Mouse (Mus musculus): ENCODE measurements around the gene Slu7. TPM values are rescaled to one million over a fixed set of nuclear protein-coding genes. Genes with fewer than 3 reads are reported as not detected.
A peak's percentile ranks its signal among the peaks of the same experiment; 100 is the strongest.

The Slu7 gene
- polyA plus RNA-seq, 1 experiment from 2014 or later: 68.2 TPM

DNA sequence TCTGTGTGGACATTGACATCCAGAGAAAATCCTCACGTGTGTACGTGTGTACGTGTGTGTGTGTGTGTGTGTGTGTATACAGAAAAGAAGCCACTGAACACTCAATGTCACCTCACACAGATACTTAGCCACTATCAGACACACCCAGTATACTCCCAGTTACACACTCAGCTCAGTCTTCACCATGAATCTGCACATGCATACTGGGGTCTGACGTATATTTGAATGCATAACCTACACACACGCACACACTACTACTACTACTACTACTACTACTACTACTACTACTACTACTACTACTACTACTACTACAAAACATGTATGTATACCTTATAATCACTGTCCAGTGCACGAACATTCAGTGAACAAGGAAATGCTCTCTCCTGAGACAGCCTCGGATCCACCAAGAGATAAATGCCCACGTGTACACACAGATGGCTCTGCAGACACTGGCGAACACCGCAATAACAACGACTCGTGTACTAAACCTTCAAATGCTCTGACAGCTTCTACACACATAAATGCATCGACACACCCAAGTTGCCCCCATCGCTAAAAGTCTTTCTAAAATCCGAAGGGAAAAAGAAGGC lies 40.2 kb downstream of the Slu7 start:
- Histone ChIP-seq H3K9ac (peak overlapping the region; percentile 65), H3K36me3 (no peaks in the 10 kb centered on the region), H3K27me3 (0 out of 2 replicates have a peak, but pooled peaks cover 6% of the 10 kb centered on the region), H3K9me3 (no peaks in the 10 kb centered on the region), H3K4me2 (peak overlapping the region; percentile 65), H3K27ac (replicated peaks) (0 out of 2 replicates have a peak overlapping the region, but pooled peaks have one; percentile 18), H3K4me3 (peak overlapping the region; percentile 36), H3K4me1 (replicated peaks) (peaks cover 12% of the 10 kb centered on the region; the same call in 1 of the 2 replicates)
- WGBS: 49% methylated on average over 15 of the region's 15 CpGs
- ATAC-seq (ENCODE audit: low read depth): 0 out of 2 replicates have a peak, but pooled peaks have one; percentile 54

GRCm38 (mm10) chr11:43474225-43474774 lies 40.8 kb downstream of the Slu7 start, which contains the start of gene C1qtnf2:
TSS of gene C1qtnf2 (plus strand) at chr11:43474276.
- 6% methylated on average over 24 of the region's 24 CpGs for WGBS
- Histone ChIP-seq H3K36me3 (no peaks in the 10 kb centered on the region), H3K27ac (replicated peaks) (0 out of 2 replicates have a peak within 1 kb of the TSS, but pooled peaks have one; percentile 18), H3K4me1 (replicated peaks) (peaks cover 12% of the 10 kb centered on the region; the same call in 1 of the 2 replicates), H3K9me3 (no peaks in the 10 kb centered on the region), H3K4me3 (peak within 1 kb of the TSS; percentile 36), H3K4me2 (peak within 1 kb of the TSS; percentile 65), H3K9ac (peak within 1 kb of the TSS; percentile 65), H3K27me3 (0 out of 2 replicates have a peak, but pooled peaks cover 6% of the 10 kb centered on the region)
- peak; percentile 76 for ATAC-seq (ENCODE audit: low read depth)

- H3K9me3 ChIP-seq: no peaks in the 10 kb centered on the region
These were observed 45.8 kb downstream of the Slu7 start for GRCm38 (mm10) chr11:43479376-43479775.

DNA sequence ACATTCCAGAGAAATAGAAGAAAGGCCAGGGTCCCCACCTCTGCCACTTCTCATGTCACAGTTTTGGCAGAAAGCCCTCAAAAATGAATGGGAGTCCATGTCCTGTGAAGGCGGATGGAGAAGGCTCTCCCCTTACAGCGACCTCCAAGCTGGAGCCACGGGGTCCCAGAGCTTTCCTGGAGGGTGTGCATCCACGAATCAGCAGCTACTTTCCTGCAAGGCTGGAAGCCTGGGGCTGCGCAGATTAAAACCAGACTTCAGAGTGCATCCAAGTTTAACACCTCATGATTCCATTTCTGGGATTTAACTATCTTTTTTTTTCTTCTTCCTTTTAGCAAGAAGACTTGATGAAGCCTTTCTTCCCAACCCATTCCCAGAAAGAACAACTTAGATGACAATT lies 47.0 kb downstream of the Slu7 start:
- no peaks in the 10 kb centered on the region for H3K36me3 ChIP-seq
- no peaks in the 10 kb centered on the region for H3K9me3 ChIP-seq
- 0 out of 2 replicates have a peak, but pooled peaks cover under 1% of the 10 kb centered on the region for H3K27me3 ChIP-seq
- H3K4me1 ChIP-seq (replicated peaks): peaks cover 12% of the 10 kb centered on the region
- H3K4me3 ChIP-seq: no peak overlapping the region
- no peak overlapping the region for H3K4me2 ChIP-seq
- WGBS: 59% methylated on average over 5 of the region's 5 CpGs
- no peak overlapping the region for H3K27ac ChIP-seq (replicated peaks)
- ATAC-seq (ENCODE audit: low read depth): no peak
- H3K9ac ChIP-seq: no peak overlapping the region

More at GRCm38 (mm10) chr11:43479376-43479775, 45.8 kb downstream of the Slu7 start:
- 94% methylated on average over 3 of the region's 3 CpGs for WGBS
- H3K27me3 ChIP-seq: 0 out of 2 replicates have a peak, but pooled peaks cover 6% of the 10 kb centered on the region
- no peak for ATAC-seq (ENCODE audit: low read depth)
- no peak overlapping the region for H3K4me2 ChIP-seq
- peaks cover 10% of the 10 kb centered on the region for H3K4me1 ChIP-seq (replicated peaks)
- H3K4me3 ChIP-seq: no peak overlapping the region
- no peaks in the 10 kb centered on the region for H3K36me3 ChIP-seq
- no peak overlapping the region for H3K27ac ChIP-seq (replicated peaks)
- H3K9ac ChIP-seq: no peak overlapping the region

DNA sequence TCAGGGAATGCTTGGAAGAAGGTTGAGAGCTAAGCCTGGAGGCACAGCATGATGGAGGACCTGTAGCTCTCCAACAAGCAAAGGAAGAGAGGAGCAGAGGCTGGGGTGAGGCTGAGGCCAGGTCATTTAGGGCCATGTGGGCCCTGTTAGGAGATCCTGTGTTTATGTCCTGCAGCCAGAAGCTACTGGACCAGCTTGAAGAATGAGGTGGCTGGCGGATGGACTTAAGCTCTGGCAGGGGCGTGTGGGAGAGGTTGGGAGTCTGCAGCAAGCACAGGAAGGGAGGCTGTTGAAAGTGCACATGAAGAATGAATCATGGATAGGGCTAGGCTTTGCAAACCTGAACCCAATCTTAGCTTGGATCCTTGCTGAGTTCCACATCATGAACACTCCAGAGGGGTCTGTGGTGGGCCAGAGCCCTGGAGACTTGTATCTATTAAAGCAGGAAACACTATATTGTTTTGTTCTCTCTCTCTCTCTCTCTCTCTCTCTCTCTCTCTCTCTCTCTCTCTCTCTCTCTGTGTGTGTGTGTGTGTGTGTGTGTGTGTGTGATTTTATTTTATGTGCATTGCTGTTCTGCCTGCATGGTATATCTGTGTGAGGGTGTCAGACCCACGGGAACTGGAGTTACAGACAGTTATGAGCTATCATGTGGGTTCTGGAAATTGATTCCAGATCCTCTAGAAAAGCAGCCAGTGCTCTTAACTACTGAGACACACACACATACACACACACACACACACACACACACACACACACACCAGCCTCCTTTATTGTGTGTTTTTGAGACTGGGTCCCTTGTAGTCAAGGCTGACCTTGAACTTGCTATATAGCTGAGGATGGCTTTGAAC lies 48.4 kb downstream of the Slu7 start:
- no peaks in the 10 kb centered on the region for H3K9me3 ChIP-seq
- no peaks in the 10 kb centered on the region for H3K36me3 ChIP-seq
- no peak for ATAC-seq (ENCODE audit: low read depth)
- no peak overlapping the region for H3K9ac ChIP-seq
- no peak overlapping the region for H3K4me3 ChIP-seq
- H3K27me3 ChIP-seq: no peaks in the 10 kb centered on the region
- H3K4me2 ChIP-seq: no peak overlapping the region
- 65% methylated on average over 3 of the region's 3 CpGs for WGBS
- peaks cover 12% of the 10 kb centered on the region for H3K4me1 ChIP-seq (replicated peaks)
- H3K27ac ChIP-seq (replicated peaks): no peak overlapping the region

DNA sequence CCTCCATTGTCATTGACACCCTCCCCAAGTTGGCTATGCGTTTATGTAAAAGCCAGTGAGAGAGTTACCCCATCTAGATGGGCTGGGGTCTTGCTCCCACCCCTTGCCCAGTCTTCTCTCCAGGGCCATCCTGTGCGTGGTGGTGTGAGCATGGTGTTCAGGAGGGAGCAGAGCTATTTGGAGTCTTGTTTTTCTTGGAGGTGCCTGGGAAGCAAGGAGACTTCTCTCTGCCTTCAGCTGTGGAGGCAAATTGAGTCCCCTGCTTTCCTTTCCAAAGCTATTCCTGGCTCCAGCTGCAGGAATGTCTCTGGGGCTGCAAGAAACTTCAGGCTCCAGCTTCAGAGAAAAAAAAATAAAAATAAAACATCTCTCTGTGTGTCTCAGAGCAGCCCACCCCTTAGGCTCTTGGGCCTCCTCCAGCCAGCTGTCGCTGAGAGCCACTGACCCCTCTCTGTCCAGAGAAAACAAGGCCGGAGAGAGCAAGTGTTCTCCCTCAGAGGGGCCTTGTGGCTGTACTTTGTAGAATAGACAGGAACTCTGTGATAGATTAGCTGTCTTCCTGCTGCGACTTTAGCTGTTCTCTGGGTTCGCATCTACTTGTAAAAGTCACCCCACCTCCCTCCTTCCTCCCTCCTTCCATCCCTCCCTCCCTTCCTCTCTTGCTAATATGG lies 49.7 kb downstream of the Slu7 start:
- ATAC-seq (ENCODE audit: low read depth): no peak
- Histone ChIP-seq H3K4me1 (replicated peaks) (peaks cover 12% of the 10 kb centered on the region), H3K27me3 (no peaks in the 10 kb centered on the region), H3K9ac (no peak overlapping the region), H3K4me3 (no peak overlapping the region), H3K9me3 (no peaks in the 10 kb centered on the region), H3K27ac (replicated peaks) (peak overlapping the region; percentile 42; the same call in 1 of the 2 replicates), H3K4me2 (no peak overlapping the region), H3K36me3 (no peaks in the 10 kb centered on the region)
- 45% methylated on average over 6 of the region's 6 CpGs for WGBS

- peaks cover 12% of the 10 kb centered on the region for H3K4me1 ChIP-seq (replicated peaks)
- no peak overlapping the region for H3K4me3 ChIP-seq
- no peak overlapping the region for H3K4me2 ChIP-seq
- WGBS: 81% methylated on average over 4 of the region's 4 CpGs
- H3K9me3 ChIP-seq: no peaks in the 10 kb centered on the region
- no peaks in the 10 kb centered on the region for H3K27me3 ChIP-seq
- no peak overlapping the region for H3K9ac ChIP-seq
- ATAC-seq (ENCODE audit: low read depth): no peak
- H3K36me3 ChIP-seq: no peaks in the 10 kb centered on the region
- 0 out of 2 replicates have a peak overlapping the region, but pooled peaks have one; percentile 13 for H3K27ac ChIP-seq (replicated peaks)
These were observed 50.5 kb downstream of the Slu7 start for GRCm38 (mm10) chr11:43484057-43484456.

GRCm38 (mm10) chr11:43484652-43485051 lies 51.1 kb downstream of the Slu7 start:
- Histone ChIP-seq H3K4me2 (no peak overlapping the region), H3K36me3 (no peaks in the 10 kb centered on the region), H3K9me3 (no peaks in the 10 kb centered on the region), H3K9ac (no peak overlapping the region), H3K27me3 (no peaks in the 10 kb centered on the region), H3K4me1 (replicated peaks) (peaks cover 12% of the 10 kb centered on the region), H3K4me3 (no peak overlapping the region), H3K27ac (replicated peaks) (no peak overlapping the region)
- no peak for ATAC-seq (ENCODE audit: low read depth)
- 46% methylated on average over 11 of the region's 11 CpGs for WGBS

DNA sequence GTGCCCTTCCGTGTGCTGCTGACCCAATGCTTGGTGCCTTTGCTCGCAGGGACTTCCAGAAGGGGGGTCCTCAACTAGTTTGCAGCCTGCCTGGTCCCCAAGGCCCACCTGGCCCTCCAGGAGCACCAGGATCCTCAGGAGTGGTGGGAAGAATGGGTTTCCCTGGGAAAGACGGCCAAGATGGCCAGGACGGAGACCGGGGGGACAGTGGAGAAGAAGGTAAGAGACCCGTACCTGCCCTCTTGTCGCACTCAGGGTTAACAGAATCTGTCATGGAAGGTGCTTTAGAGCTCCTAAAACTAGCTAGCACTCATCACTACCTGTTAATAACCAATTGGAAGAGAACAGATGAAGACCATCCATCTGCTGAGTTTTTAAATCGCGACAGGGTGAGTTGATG lies 52.3 kb downstream of the Slu7 start:
- WGBS: 92% methylated on average over 9 of the region's 9 CpGs
- Histone ChIP-seq H3K4me1 (replicated peaks) (peaks cover 12% of the 10 kb centered on the region), H3K36me3 (no peaks in the 10 kb centered on the region), H3K27ac (replicated peaks) (no peak overlapping the region), H3K9me3 (no peaks in the 10 kb centered on the region), H3K4me2 (no peak overlapping the region), H3K9ac (no peak overlapping the region), H3K4me3 (no peak overlapping the region), H3K27me3 (no peaks in the 10 kb centered on the region)
- ATAC-seq (ENCODE audit: low read depth): no peak

DNA sequence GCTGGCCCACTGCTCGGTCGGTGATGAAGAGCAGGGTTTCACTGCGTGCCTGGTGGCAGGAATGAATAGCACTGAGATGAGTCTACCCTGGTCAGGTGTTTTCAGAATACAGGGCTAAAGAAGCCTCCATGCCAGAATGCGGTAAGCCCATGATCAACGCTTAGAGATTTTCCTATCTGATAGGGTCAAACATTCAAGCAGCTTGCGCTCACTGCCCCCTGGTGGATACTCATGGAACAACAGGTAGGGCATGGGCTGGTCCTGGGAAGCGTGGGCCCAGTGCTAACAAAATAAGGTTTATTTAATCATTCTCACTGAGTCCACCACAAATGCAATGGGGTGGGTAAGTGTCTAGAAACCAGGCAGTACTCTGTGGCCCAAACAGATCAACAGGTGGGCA lies 59.1 kb downstream of the Slu7 start:
- no peaks in the 10 kb centered on the region for H3K36me3 ChIP-seq
- no peaks in the 10 kb centered on the region for H3K9me3 ChIP-seq
- H3K27me3 ChIP-seq: no peaks in the 10 kb centered on the region
- WGBS: 29% methylated on average over 7 of the region's 7 CpGs
- no peak overlapping the region for H3K4me2 ChIP-seq
- no peaks in the 10 kb centered on the region; the same call in 1 of the 2 replicates for H3K4me1 ChIP-seq (replicated peaks)
- 0 out of 2 replicates have a peak, but pooled peaks have one; percentile 6 for ATAC-seq (ENCODE audit: low read depth)
- H3K4me3 ChIP-seq: no peak overlapping the region
- no peak overlapping the region for H3K9ac ChIP-seq
- H3K27ac ChIP-seq (replicated peaks): no peak overlapping the region

DNA sequence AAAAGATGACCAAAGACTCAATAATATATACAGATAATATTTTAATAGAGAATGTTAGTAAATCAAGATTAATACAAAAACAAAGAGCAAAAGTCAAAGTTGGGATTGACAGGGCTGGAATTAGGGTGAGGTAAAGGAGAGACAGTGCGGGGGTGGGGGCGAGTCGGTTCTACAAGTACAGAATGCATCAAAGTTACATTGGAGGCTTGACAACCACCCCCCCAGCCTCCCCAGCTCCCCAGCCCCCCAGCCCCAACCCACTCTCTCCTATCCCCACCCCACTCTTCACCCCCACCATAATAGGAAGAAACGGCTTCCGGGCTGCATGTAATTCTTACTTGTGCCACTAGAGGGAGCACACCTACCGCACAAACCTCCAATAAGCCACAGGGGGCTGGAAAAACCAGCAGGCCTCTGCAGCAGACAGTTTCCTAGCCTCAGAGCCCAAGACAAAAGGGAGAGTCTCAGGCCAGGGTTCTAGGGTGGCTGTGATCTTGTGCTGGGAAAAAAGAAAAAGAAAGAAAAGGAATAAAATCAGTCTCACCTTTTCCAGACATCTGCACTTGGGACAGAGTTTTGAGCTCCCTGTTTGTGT lies 60.4 kb downstream of the Slu7 start:
- Histone ChIP-seq H3K9ac (0 out of 2 replicates have a peak overlapping the region, but pooled peaks have one; percentile 18), H3K9me3 (peaks cover 7% of the 10 kb centered on the region; the same call in 1 of the 2 replicates), H3K4me3 (no peak overlapping the region), H3K4me2 (no peak overlapping the region), H3K27me3 (no peaks in the 10 kb centered on the region), H3K36me3 (no peaks in the 10 kb centered on the region), H3K27ac (replicated peaks) (peak overlapping the region; percentile 38; the same call in 1 of the 2 replicates), H3K4me1 (replicated peaks) (no peaks in the 10 kb centered on the region; the same call in 1 of the 2 replicates)
- peak; percentile 85 for ATAC-seq (ENCODE audit: low read depth)
- WGBS: 22% methylated on average over 6 of the region's 6 CpGs
